Mouse (Mus musculus) left cerebral cortex, postnatal 10 days (tissue): Measurements from ENCODE around the gene Cdk13. TPM values are rescaled to one million over a fixed set of nuclear protein-coding genes. Genes with fewer than 3 reads are reported as not detected.

ENCODE experiments used
- DNase-seq, 2 experiments: peaks; one replicate each; pipeline ENCODE4 v3.0.0; 2021 to 2022; ENCODE audit warnings: low spot score in 2 of 2, mixed read lengths in 1 of 2; ENCODE audit errors: extremely low spot score in 1 of 2
- intact Hi-C: fragments of 180-260 bp; cut with DNase I; formaldehyde crosslinking; loops from one replicate; pipeline ENCODE4 v1.15.1; 2025
- microRNA-seq: library from miRNA; unstranded; fragments of <30 nt; microRNA quantifications from one replicate; pipeline ENCODE4 v1.2.0, GENCODE M21; 2022
- total RNA-seq, 2 experiments: library from RNA; stranded (reverse); gene quantifications; 2 replicates each; pipeline ENCODE4 v1.2.3; 2021

Gene Cdk13
- total RNA-seq, 2 experiments from 2014 or later, result 51.2 to 56.1 TPM

- intact Hi-C loops, result no loop called here
Measured at GRCm38 (mm10) chr13:17690686-17691085, 114.2 kb downstream of the Cdk13 start.

DNA sequence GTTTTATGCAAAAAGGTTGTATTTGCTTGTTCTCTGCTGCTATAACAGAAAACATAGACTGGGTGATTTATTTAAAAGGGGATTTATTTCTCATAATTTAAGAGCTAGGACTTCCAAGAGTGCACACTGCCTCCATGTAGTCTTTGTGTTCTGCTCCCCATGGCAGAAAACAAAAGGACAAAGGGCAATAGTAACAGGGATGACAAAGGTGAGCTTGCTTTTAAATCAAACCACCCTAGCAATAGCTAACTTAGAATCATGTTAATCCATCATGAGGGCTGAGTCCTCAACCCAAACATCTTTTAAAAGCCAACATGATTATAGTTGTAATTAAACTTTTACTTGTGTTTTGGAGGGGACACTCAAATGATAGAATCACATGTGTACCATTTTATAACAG, 115.4 kb downstream of the Cdk13 start:
- DNase-seq, result no peak

More at GRCm38 (mm10) chr13:17690686-17691085, 114.2 kb downstream of the Cdk13 start:
- DNase-seq, result no peak

GRCm38 (mm10) chr13:17671122-17671521, 133.8 kb downstream of the Cdk13 start:
- no peak for DNase-seq
- intact Hi-C loops, result no loop called here

More for the DNA sequence above, 115.4 kb downstream of the Cdk13 start:
- intact Hi-C loops, result no loop called here

GRCm38 (mm10) chr13:17667380-17667779, 137.5 kb downstream of the Cdk13 start:
- no peak for DNase-seq
- intact Hi-C loops, result no loop called here

Small RNA genes within 50 kb of the gene (microRNA-seq; reads per million reads assigned to microRNA genes)
- not detected for gene Mir466i

Other genes with a start within 250 kb of the Cdk13 start
- 10 to 100 TPM; 18.4 to 19.0 TPM for gene Mplkip, start 109.9 kb downstream of the Cdk13 start, total RNA-seq
- gene Sugct, start 109.5 kb downstream of the Cdk13 start, total RNA-seq, result 1 to 10 TPM; 1.0 to 1.3 TPM
- gene Rala, start 139.1 kb upstream of the Cdk13 start, total RNA-seq, result 100 to 1,000 TPM; 111 to 126 TPM
- gene Yae1d1, start 188.3 kb upstream of the Cdk13 start, total RNA-seq, result 10 to 100 TPM; 30.6 to 32.5 TPM